Mouse (Mus musculus): ENCODE measurements around the gene Plcb4. TPM values are rescaled to one million over a fixed set of nuclear protein-coding genes. Genes with fewer than 3 reads are reported as not detected.

Gene Plcb4
- polyA plus RNA-seq, 1 experiment, result 6.1 TPM

- Histone ChIP-seq H3K4me3 (ENCODE audit: insufficient read depth, low read depth, low read length) (no peak overlapping the region), H3K4me1 (ENCODE audit: control insufficient read depth, insufficient read depth, low read length) (peaks cover 5% of the 10 kb centered on the region; the same call in 1 of the 2 replicates), H3K36me3 (ENCODE audit: control insufficient read depth, insufficient read depth, low read length) (no peaks in the 10 kb centered on the region), H3K27ac (ENCODE audit: insufficient read depth, low read depth, low read length) (no peak overlapping the region), H3K27me3 (replicated peaks; ENCODE audit: control insufficient read depth, insufficient read depth, low read length) (no peaks in the 10 kb centered on the region)
- TF ChIP-seq CTCF (conservative IDR thresholded peaks at IDR 0.05; ENCODE audit: insufficient read depth, insufficient read length, low read depth, low read length) (no peak), POLR2A (IDR thresholded peaks at IDR 0.05; ENCODE audit: low read depth, low read length) (no peak)
- peak; percentile 21 for DNase-seq
- 61% methylated on average over 8 of the region's 8 CpGs for WGBS
These were observed 85.9 kb downstream of the Plcb4 start for GRCm38 (mm10) chr2:135744711-135745110.

GRCm38 (mm10) chr2:135745126-135745525 lies 86.3 kb downstream of the Plcb4 start:
- peak; percentile 38 for TF ChIP-seq CTCF (conservative IDR thresholded peaks at IDR 0.05; ENCODE audit: insufficient read depth, insufficient read length, low read depth, low read length)
- TF ChIP-seq POLR2A (IDR thresholded peaks at IDR 0.05; ENCODE audit: low read depth, low read length), result no peak
- H3K27me3 ChIP-seq (replicated peaks; ENCODE audit: control insufficient read depth, insufficient read depth, low read length), result no peaks in the 10 kb centered on the region
- DNase-seq, result peak; percentile 60
- H3K4me3 ChIP-seq (ENCODE audit: insufficient read depth, low read depth, low read length), result no peak overlapping the region
- peaks cover 5% of the 10 kb centered on the region; the same call in 1 of the 2 replicates for H3K4me1 ChIP-seq (ENCODE audit: control insufficient read depth, insufficient read depth, low read length)
- H3K27ac ChIP-seq (ENCODE audit: insufficient read depth, low read depth, low read length), result no peak overlapping the region
- H3K36me3 ChIP-seq (ENCODE audit: control insufficient read depth, insufficient read depth, low read length), result no peaks in the 10 kb centered on the region
- WGBS, result 34% methylated on average over 7 of the region's 7 CpGs

GRCm38 (mm10) chr2:135748441-135748840 lies 89.6 kb downstream of the Plcb4 start:
- H3K4me1 ChIP-seq (ENCODE audit: control insufficient read depth, insufficient read depth, low read length), result peaks cover 5% of the 10 kb centered on the region; the same call in 1 of the 2 replicates
- 88% methylated on average over 5 of the region's 5 CpGs for WGBS

GRCm38 (mm10) chr2:135749606-135750005 lies 90.8 kb downstream of the Plcb4 start:
- no peak overlapping the region for H3K4me3 ChIP-seq (ENCODE audit: insufficient read depth, low read depth, low read length)
- no peaks in the 10 kb centered on the region for H3K27me3 ChIP-seq (replicated peaks; ENCODE audit: control insufficient read depth, insufficient read depth, low read length)
- no peaks in the 10 kb centered on the region for H3K36me3 ChIP-seq (ENCODE audit: control insufficient read depth, insufficient read depth, low read length)
- DNase-seq, result no peak
- no peak overlapping the region for H3K27ac ChIP-seq (ENCODE audit: insufficient read depth, low read depth, low read length)
- no peak for TF ChIP-seq POLR2A (IDR thresholded peaks at IDR 0.05; ENCODE audit: low read depth, low read length)
- TF ChIP-seq CTCF (conservative IDR thresholded peaks at IDR 0.05; ENCODE audit: insufficient read depth, insufficient read length, low read depth, low read length), result no peak
- WGBS, result 85% methylated on average over 15 of the region's 15 CpGs
- peaks cover 4% of the 10 kb centered on the region; the same call in 1 of the 2 replicates for H3K4me1 ChIP-seq (ENCODE audit: control insufficient read depth, insufficient read depth, low read length)

More at GRCm38 (mm10) chr2:135748441-135748840, 89.6 kb downstream of the Plcb4 start:
- TF ChIP-seq CTCF (conservative IDR thresholded peaks at IDR 0.05; ENCODE audit: insufficient read depth, insufficient read length, low read depth, low read length), result no peak
- no peak for TF ChIP-seq POLR2A (IDR thresholded peaks at IDR 0.05; ENCODE audit: low read depth, low read length)
- Histone ChIP-seq H3K27me3 (replicated peaks; ENCODE audit: control insufficient read depth, insufficient read depth, low read length) (no peaks in the 10 kb centered on the region), H3K27ac (ENCODE audit: insufficient read depth, low read depth, low read length) (no peak overlapping the region), H3K4me3 (ENCODE audit: insufficient read depth, low read depth, low read length) (no peak overlapping the region), H3K36me3 (ENCODE audit: control insufficient read depth, insufficient read depth, low read length) (no peaks in the 10 kb centered on the region)
- DNase-seq, result no peak

GRCm38 (mm10) chr2:135750748-135751147 lies 91.9 kb downstream of the Plcb4 start:
- Histone ChIP-seq H3K36me3 (ENCODE audit: control insufficient read depth, insufficient read depth, low read length) (no peaks in the 10 kb centered on the region), H3K4me3 (ENCODE audit: insufficient read depth, low read depth, low read length) (no peak overlapping the region), H3K4me1 (ENCODE audit: control insufficient read depth, insufficient read depth, low read length) (no peaks in the 10 kb centered on the region), H3K27ac (ENCODE audit: insufficient read depth, low read depth, low read length) (no peak overlapping the region), H3K27me3 (replicated peaks; ENCODE audit: control insufficient read depth, insufficient read depth, low read length) (no peaks in the 10 kb centered on the region)
- no peak for DNase-seq
- no peak for TF ChIP-seq CTCF (conservative IDR thresholded peaks at IDR 0.05; ENCODE audit: insufficient read depth, insufficient read length, low read depth, low read length)
- TF ChIP-seq POLR2A (IDR thresholded peaks at IDR 0.05; ENCODE audit: low read depth, low read length), result no peak
- 73% methylated on average over 5 of the region's 5 CpGs for WGBS

GRCm38 (mm10) chr2:135755792-135756191 lies 97.0 kb downstream of the Plcb4 start:
- DNase-seq, result no peak
- Histone ChIP-seq H3K27ac (ENCODE audit: insufficient read depth, low read depth, low read length) (no peak overlapping the region), H3K4me3 (ENCODE audit: insufficient read depth, low read depth, low read length) (no peak overlapping the region), H3K36me3 (ENCODE audit: control insufficient read depth, insufficient read depth, low read length) (no peaks in the 10 kb centered on the region), H3K27me3 (replicated peaks; ENCODE audit: control insufficient read depth, insufficient read depth, low read length) (no peaks in the 10 kb centered on the region), H3K4me1 (ENCODE audit: control insufficient read depth, insufficient read depth, low read length) (no peaks in the 10 kb centered on the region)
- WGBS, result 94% methylated on average over 5 of the region's 5 CpGs
- no peak for TF ChIP-seq POLR2A (IDR thresholded peaks at IDR 0.05; ENCODE audit: low read depth, low read length)
- no peak for TF ChIP-seq CTCF (conservative IDR thresholded peaks at IDR 0.05; ENCODE audit: insufficient read depth, insufficient read length, low read depth, low read length)

- DNase-seq, result no peak
- 72% methylated on average over 3 of the region's 3 CpGs for WGBS
- H3K4me1 ChIP-seq (ENCODE audit: control insufficient read depth, insufficient read depth, low read length), result no peaks in the 10 kb centered on the region
- H3K27ac ChIP-seq (ENCODE audit: insufficient read depth, low read depth, low read length), result no peak overlapping the region
- H3K27me3 ChIP-seq (replicated peaks; ENCODE audit: control insufficient read depth, insufficient read depth, low read length), result no peaks in the 10 kb centered on the region
- H3K4me3 ChIP-seq (ENCODE audit: insufficient read depth, low read depth, low read length), result no peak overlapping the region
- no peaks in the 10 kb centered on the region for H3K36me3 ChIP-seq (ENCODE audit: control insufficient read depth, insufficient read depth, low read length)
- no peak for TF ChIP-seq CTCF (conservative IDR thresholded peaks at IDR 0.05; ENCODE audit: insufficient read depth, insufficient read length, low read depth, low read length)
- TF ChIP-seq POLR2A (IDR thresholded peaks at IDR 0.05; ENCODE audit: low read depth, low read length), result no peak
These were observed 98.7 kb downstream of the Plcb4 start for GRCm38 (mm10) chr2:135757478-135757877.
